Mouse (Mus musculus): ENCODE measurements around the gene Naxd. TPM values are rescaled to one million over a fixed set of nuclear protein-coding genes. Genes with fewer than 3 reads are reported as not detected.
"Not testable (repeated sequence)": the region's sequence is repeated elsewhere in the genome, so short reads cannot be mapped to it uniquely, and the experiment has no call there.

The Naxd gene
- total RNA-seq, 2 experiments from 2014 or later, result 62.7 to 69.0 TPM

- no peak for TF ChIP-seq CTCF (conservative IDR thresholded peaks at IDR 0.05)
- DNase-seq (ENCODE audit: low spot score in 2 of 2), result no peak
- Histone ChIP-seq H3K27ac (no peak overlapping the region), H3K4me3 (no peak overlapping the region)
Measured at GRCm38 (mm10) chr8:11530849-11531248, 33.5 kb downstream of the Naxd start.

- TF ChIP-seq CTCF (conservative IDR thresholded peaks at IDR 0.05), result no peak
- no peak for DNase-seq (ENCODE audit: low spot score in 2 of 2)
- Histone ChIP-seq H3K4me3 (no peak overlapping the region), H3K27ac (peak overlapping the region; percentile 82)
Measured at GRCm38 (mm10) chr8:11534494-11534893, 37.2 kb downstream of the Naxd start.

- no peak for DNase-seq (ENCODE audit: low spot score in 2 of 2)
- Histone ChIP-seq H3K27ac (no peak overlapping the region), H3K4me3 (no peak overlapping the region)
- no peak for TF ChIP-seq CTCF (conservative IDR thresholded peaks at IDR 0.05)
Measured at GRCm38 (mm10) chr8:11539049-11539448, 41.7 kb downstream of the Naxd start.

- Histone ChIP-seq H3K27ac (no peak overlapping the region), H3K4me3 (no peak overlapping the region)
- no peak for TF ChIP-seq CTCF (conservative IDR thresholded peaks at IDR 0.05)
- DNase-seq (ENCODE audit: low spot score in 2 of 2), result no peak
Measured at GRCm38 (mm10) chr8:11540182-11540581, 42.9 kb downstream of the Naxd start.

GRCm38 (mm10) chr8:11542031-11542430, 44.7 kb downstream of the Naxd start:
- no peak for TF ChIP-seq CTCF (conservative IDR thresholded peaks at IDR 0.05)
- no peak overlapping the region for H3K4me3 ChIP-seq
- DNase-seq (ENCODE audit: low spot score in 2 of 2), result no peak
- no peak overlapping the region for H3K27ac ChIP-seq

GRCm38 (mm10) chr8:11542866-11543265, 45.6 kb downstream of the Naxd start:
- no peak for DNase-seq (ENCODE audit: low spot score in 2 of 2)
- TF ChIP-seq CTCF (conservative IDR thresholded peaks at IDR 0.05), result no peak
- H3K4me3 ChIP-seq, result no peak overlapping the region
- no peak overlapping the region for H3K27ac ChIP-seq

- no peak overlapping the region for H3K4me3 ChIP-seq
- DNase-seq (ENCODE audit: low spot score in 2 of 2), result peak in 1 of 2 experiments; percentile 62
- peak; percentile 77 for TF ChIP-seq CTCF (conservative IDR thresholded peaks at IDR 0.05)
- no peak overlapping the region for H3K27ac ChIP-seq
Measured at GRCm38 (mm10) chr8:11544386-11544785, 47.1 kb downstream of the Naxd start.

GRCm38 (mm10) chr8:11547063-11547462, 49.8 kb downstream of the Naxd start:
- Histone ChIP-seq H3K27ac (no peak overlapping the region), H3K4me3 (no peak overlapping the region)
- TF ChIP-seq CTCF (conservative IDR thresholded peaks at IDR 0.05), result peak; percentile 60
- no peak for DNase-seq (ENCODE audit: low spot score in 2 of 2)

GRCm38 (mm10) chr8:11549706-11550105, 52.4 kb downstream of the Naxd start:
- H3K27ac ChIP-seq, result peak overlapping the region; percentile 94
- H3K4me3 ChIP-seq, result peak overlapping the region; percentile 64
- peak; percentile 77 for TF ChIP-seq CTCF (conservative IDR thresholded peaks at IDR 0.05)
- peak in 1 of 2 experiments; percentile 39 for DNase-seq (ENCODE audit: low spot score in 2 of 2)

GRCm38 (mm10) chr8:11550281-11550948, 53.1 kb downstream of the Naxd start, which contains the start of gene Cars2:
Gene Cars2, minus strand, starts transcription at chr8:11550783.
- Histone ChIP-seq H3K27ac (peak within 1 kb of the TSS; percentile 94), H3K4me3 (peak within 1 kb of the TSS; percentile 64)
- DNase-seq (ENCODE audit: low spot score in 2 of 2), result peak; percentile 86 to 88
- TF ChIP-seq CTCF (conservative IDR thresholded peaks at IDR 0.05), result no peak

- not testable (repeated sequence) for DNase-seq (ENCODE audit: low spot score in 2 of 2); H3K27ac ChIP-seq; H3K4me3 ChIP-seq
- peak; percentile 27; the same call in 1 of the 2 replicates for TF ChIP-seq CTCF (conservative IDR thresholded peaks at IDR 0.05)
Measured at GRCm38 (mm10) chr8:11551497-11551896, 54.2 kb downstream of the Naxd start.

GRCm38 (mm10) chr8:11552390-11552789, 55.1 kb downstream of the Naxd start:
- Histone ChIP-seq H3K27ac (no peak overlapping the region), H3K4me3 (no peak overlapping the region)
- DNase-seq (ENCODE audit: low spot score in 2 of 2), result no peak
- TF ChIP-seq CTCF (conservative IDR thresholded peaks at IDR 0.05), result no peak

- no peak for TF ChIP-seq CTCF (conservative IDR thresholded peaks at IDR 0.05)
- Histone ChIP-seq H3K4me3 (peak within 1 kb of the TSS; percentile 78), H3K27ac (peak within 1 kb of the TSS; percentile 99)
- peak; percentile 94 for DNase-seq (ENCODE audit: low spot score in 2 of 2)
Measured at GRCm38 (mm10) chr8:11554799-11555719, 57.8 kb downstream of the Naxd start, which contains the start of gene Ing1. Gene Ing1, plus strand, starts transcription at chr8:11555571.
